Mouse (Mus musculus) ES-Bruce4 (cell line): ENCODE data around the gene Oas1h.

Experiments
- CTCF ChIP-seq: IDR thresholded peaks from one replicate; pipeline ENCODE4 v1.8.1; 2011; ENCODE audit warnings: low read depth, low read length
- EP300 ChIP-seq: IDR thresholded peaks from 2 replicates; pipeline ENCODE4 v1.6.1; 2011; ENCODE audit warnings: low read depth, low read length; ENCODE audit not compliant: insufficient read depth
- POLR2A ChIP-seq: IDR thresholded peaks from one replicate; pipeline ENCODE4 v1.8.1; 2011; ENCODE audit warnings: low read length; ENCODE audit not compliant: insufficient read depth

GRCm38 (mm10) chr5:120831031-120831430 lies 30.2 kb upstream of the Oas1h start:
- TF ChIP-seq CTCF: no peak
- no peak for TF ChIP-seq POLR2A
- no peak for TF ChIP-seq EP300
